Mouse (Mus musculus): ENCODE measurements around the gene Npy5r. TPM values are rescaled to one million over a fixed set of nuclear protein-coding genes. Genes with fewer than 3 reads are reported as not detected.

Gene Npy5r
- total RNA-seq (2022), result 1 to 10 TPM; 4.9 to 6.1 (median 5.7) TPM

DNA sequence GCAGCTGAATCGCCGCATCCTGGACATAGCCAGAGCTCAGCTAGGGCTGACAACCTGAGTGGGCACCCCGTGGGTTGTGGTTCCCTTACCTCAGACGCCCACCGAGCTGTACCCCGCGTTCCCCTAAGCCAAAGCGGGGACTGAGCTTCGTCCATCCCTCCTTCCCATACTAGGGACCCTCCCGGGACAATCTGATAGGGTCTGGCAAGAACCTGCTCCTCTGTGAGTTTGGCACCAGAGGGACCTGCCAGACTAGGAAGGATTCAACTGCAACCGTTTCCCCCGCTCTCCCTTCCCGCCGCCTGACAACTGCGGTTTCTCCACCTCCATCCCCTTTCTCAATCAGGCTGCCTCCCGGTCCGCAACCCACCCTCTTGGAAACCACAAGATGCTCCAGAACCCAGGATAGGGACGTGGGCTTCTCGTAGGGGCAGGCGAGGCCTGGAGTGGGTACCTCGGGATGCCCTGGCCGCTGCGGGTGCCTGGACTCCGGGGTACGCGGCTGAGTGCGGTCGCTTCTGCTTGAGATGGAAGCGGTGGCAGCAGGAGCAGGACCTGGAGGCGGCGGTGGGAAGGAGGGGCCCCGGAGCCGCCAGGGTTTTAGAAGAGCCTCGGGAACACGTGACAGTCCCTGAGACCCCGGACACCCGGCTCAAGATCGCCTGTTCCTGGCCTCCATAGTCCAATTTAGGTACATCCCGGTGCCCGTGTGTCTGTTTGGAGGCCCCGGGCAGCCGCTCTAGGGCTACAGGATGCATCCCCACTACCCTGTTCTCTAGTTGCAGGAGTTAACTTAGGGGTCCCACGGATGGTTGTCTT lies at the start of gene Npy5r:
Gene Npy5r (minus strand): TSS at position 618 of the 819 bp plus-strand sequence.
- DNase-seq (ENCODE audit: low spot score in 2 of 2), result peak; percentile 20 to 50

DNA sequence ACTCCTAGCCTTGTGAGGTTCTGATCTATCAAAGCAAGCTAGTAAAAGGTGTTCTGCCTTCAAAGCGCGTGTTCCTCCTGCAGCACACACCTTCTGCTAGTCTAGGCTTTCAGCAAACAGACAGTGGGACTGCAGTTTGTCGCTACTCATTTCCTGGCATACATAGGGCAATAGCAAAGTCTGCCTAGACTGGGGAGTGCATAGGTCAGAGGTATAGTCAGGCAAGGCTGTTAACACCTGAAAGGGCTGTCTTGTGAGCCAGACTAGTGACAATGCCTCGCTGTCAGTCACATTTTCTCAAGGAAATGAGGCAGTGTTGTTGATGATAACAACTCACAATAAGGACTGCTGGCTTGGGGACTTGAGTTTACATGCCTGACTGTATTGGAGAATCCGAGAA lies 44.0 kb upstream of the Npy5r start:
- DNase-seq (ENCODE audit: low spot score in 2 of 2), result no peak

DNA sequence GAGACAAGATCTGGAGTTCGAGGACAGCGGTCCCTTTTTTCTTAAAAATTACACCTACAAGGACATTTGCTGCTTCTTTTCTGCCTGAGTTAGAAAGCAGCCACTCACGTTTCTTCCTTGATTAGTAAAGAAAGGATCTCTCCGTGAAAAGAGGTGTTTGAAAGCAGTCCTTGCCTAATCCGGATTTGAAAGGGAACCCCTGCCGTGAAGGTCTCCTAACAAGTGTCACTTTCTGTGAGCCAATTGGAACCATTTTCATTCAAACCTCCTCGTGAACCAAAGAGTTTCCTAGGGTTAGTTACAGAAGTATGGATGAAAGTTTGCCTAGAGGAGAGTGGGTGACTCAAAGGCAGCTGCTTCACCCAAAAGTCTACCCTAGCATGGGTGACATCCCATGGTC lies 41.5 kb upstream of the Npy5r start:
- no peak for DNase-seq (ENCODE audit: low spot score in 2 of 2)

DNA sequence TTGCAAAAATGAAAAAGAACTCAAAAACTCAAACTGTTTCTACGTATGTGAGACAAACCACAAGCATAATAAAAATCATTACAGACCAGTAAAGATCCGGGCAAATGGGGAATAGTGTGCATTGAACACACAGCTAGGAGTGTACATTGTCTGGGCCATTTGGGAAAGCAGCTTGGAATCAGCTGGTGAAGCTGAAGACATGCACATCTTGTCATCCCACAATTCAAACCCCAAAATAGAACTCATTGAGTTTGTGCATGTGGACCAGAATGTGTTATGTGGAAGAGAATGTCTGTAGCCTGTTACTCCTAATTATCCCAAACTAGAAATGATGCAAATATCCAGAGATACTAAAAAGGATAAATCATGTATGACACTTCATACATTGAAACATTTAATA lies 34.9 kb upstream of the Npy5r start:
- DNase-seq (ENCODE audit: low spot score in 2 of 2), result no peak

DNA sequence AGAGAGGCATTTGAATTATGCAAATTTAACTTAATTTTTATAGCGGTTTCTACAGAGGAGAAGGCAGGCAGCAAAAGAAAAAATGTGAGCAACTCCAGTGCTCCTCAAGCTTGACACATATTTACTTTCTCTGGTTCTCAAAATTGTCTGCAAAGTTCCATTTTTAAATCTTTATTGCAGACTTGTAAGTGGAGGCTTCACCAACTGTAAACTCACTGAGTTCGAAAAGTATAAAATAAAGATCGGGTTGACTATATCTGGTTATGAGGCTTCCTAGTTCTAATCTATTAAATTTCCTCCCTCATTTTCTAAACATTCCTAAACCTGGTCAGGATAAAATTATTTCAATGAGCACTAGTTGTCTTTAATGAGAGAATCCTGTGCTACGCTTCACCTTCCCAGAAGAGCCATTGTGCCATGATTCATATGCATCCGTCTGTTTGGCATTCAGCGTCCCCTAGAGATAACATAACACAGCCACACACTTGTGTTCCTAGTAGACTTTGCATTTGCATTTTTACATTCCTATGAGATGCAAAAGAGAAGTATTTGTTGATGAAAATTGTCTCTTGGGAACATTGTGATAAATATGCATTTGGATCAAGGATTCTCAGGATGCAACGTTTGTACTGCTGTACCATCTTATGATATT lies 26.5 kb upstream of the Npy5r start:
- DNase-seq (ENCODE audit: low spot score in 2 of 2), result no peak

DNA sequence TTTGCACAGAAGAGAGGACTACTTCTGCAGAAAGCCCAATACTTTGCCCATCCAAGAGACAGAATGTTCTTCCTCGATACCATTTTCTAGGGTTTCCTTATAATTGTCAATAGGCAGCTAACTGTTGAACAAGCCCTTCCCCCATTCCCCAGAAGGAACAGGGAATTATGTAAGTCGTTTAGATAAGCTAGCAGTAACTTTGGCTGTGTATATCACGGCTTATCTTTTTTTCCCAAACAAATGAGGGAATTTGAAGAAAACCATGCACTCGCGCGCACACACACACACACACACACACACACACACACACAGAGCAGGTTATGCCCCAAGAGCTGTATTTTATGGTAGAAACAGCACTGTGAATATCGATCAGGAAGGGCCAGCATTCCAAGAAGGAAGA lies 10.9 kb upstream of the Npy5r start:
- no peak for DNase-seq (ENCODE audit: low spot score in 2 of 2)

DNA sequence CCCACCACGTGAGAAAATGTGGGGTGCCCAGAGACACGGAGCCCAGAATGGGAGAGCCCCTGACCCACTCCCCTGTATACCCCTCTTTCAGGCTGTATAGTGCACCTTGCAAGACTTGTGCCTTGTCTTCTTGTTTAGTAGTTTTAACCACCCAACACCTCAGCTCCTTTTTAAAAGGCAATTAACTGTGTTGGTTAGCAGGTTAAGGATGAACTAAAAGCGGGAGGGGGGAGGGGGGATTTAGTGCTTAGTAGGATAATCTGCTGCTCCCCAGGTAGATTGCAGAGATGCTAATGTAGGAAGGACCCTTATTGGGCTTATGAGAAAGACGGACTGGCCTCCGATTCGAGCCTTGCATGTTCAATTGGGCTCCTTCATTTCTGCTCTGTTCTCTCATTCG lies 10.1 kb upstream of the Npy5r start:
- no peak for DNase-seq (ENCODE audit: low spot score in 2 of 2)

DNA sequence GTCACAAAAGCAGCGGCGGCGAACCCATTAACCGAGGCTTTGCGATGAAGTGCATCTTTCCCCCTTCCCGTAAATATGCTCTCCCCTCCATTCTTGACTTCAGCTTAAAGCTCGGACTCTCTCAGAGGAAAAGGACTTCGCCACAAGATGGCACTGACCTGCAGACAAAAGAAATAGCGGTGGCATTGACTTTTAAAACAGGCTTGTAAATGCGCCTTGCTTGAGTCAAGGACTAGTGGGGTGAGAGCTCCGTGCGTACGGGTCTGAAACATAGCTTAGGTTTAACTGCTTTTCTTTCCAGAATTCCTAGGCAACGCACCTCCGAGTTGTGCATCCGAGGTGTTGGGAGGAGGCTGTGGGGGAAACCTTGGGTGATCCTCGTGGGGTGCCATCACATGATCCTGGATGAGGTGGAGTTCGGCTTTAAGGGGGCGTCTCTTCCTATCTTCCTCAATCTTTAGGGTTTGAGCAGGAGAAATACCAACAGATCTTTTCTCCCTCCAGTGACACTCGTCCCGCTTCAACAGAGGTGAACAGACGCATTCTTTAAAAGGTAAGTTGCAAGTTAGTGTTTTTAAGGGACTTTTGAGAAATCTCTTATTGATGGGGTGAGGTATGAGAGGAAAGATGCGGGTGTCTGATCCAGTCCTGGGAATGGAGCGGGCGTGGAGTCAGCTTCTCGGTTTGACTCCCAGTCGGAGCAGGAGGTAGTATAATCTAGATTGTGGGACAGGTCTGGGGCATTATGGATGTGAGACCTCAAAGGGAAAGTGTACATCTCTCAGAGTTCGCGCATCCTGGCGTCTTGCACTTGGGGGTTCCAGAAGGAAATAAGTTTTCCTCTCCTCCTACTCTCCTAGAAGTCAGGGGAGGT lies 9.3 kb upstream of the Npy5r start, which contains the start of gene Npy1r:
Gene Npy1r (plus strand): TSS at position 223 of the 874 bp plus-strand sequence.
- DNase-seq (ENCODE audit: low spot score in 2 of 2), result peak; percentile 45 to 53

DNA sequence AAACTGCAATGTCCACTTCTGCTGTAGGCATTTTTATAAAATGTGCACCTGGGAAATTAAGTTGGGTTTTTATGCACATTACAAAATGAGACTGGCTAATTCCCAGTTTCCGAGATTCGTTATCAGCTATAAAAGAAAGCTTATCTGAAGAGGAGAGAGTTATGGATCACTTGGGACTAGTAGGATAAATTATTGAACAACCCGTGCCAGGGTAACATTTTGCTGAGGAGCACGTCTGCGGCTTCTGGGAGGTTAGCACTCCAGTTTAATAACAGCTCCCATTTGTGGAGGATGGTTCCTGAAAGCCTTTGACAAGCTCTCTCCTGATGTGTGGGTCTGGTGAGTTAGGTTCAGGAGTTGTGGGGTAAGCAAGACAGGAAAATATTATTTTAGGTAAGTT lies 2.5 kb upstream of the Npy5r start:
- no peak for DNase-seq (ENCODE audit: low spot score in 2 of 2)

DNA sequence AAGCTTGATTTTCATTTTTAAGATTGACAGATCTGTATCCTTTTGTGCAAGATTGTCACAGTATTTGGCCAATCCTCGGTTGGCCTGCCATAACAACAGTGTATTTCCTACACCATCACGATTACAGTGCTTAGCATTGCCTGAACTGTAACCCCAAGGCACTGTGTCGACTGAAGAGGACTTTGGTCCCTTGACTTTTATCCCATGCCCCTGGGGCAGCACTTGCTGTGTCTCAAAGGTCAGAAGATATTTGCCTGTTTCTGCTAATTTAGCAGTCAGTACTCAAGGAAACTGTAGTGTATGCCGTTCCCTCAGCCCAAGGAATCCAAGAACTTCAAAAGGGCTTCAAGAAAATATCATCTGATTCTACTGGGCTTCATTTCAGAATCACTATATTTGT lies 871 bp upstream of the Npy5r start:
- DNase-seq (ENCODE audit: low spot score in 2 of 2), result no peak

DNA sequence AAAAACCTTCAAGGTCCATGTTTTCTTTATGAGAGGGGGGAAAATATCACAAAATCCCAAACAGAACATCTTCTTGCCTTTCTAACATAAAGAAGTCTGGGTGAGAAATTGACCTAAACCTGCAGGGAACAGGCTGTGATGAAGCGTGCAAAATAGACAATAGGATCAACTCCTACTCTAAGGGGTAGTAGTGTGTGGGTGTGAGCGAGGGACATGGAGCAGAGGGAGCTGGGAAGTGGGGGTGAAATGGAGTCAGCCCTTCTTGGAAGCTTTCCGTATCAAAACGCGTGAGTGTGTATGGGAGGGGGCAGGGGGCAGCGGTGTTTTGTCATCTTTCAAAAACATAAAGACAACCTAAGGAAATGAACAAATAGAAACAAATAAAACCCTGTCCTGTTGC lies 467 bp upstream of the Npy5r start:
- no peak for DNase-seq (ENCODE audit: low spot score in 2 of 2)

DNA sequence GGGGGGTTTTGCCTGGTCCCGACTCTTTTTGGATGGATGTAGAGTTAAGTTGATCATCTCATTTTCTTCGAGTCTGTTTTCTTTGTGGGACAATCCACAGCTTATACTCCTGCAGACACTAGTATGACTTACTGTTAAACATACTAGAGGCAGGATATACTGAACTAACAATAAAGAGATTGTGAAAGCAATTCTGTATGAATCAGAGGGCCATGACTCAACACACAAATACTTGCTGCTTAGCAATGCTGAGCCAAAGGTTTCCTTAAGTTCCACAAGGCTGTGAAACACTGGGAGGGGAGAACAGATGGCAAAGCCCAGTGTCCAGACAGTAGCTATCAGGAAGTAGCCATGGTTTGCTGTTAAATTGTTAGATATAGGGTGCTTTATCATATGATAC lies 6.7 kb downstream of the Npy5r start:
- no peak for DNase-seq (ENCODE audit: low spot score in 2 of 2)

DNA sequence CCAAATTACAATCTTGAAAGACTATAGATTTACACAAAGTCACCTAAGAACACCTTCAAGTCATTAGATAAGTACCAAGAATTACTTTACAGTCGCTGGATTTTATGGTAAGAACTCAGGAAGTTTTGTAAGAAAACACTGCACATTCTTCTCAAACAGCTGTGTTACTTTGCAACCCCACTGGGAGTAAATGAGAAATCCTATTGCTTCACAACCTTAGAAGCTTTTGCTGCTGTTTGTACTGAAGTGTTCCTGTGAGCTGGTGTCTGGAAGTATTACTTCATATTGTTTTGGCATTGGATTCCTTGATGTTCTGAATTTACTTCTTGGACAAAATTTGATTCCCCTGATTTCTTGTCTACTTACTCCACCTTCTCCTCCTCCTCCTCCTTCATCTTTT lies 57.2 kb downstream of the Npy5r start:
- no peak for DNase-seq (ENCODE audit: low spot score in 2 of 2)

Other genes with a start within 250 kb of the Npy5r start
- gene Tma16, start 201.6 kb downstream of the Npy5r start, total RNA-seq (2022), result 10 to 100 TPM in 2 of 4 experiments, 1 to 10 TPM in 2; 8.7 to 10.7 (median 9.8) TPM
- gene Tktl2, start 176.4 kb downstream of the Npy5r start, total RNA-seq (2022), result under 1 TPM; 0.12 to 0.22 (median 0.14) TPM
- gene Npy1r, start 9.1 kb upstream of the Npy5r start, total RNA-seq (2022), result 10 to 100 TPM; 21.3 to 24.7 (median 24.1) TPM
- gene Naf1, start 172.1 kb upstream of the Npy5r start, total RNA-seq (2022), result 10 to 100 TPM; 13.0 to 15.4 (median 14.9) TPM

All from left cerebral cortex, adult 8-10 months (tissue).